Mouse (Mus musculus): ENCODE data around the gene Prr9. TPM values are rescaled to one million over a fixed set of nuclear protein-coding genes. Genes with fewer than 3 reads are reported as not detected.
A peak's percentile ranks its signal among the peaks of the same experiment; 100 is the strongest.

Gene Prr9
- polyA plus RNA-seq, 1 experiment = not detected

GRCm38 (mm10) chr3:92117930-92118329 lies 5.8 kb downstream of the Prr9 start:
- no peak for TF ChIP-seq POLR2A (IDR thresholded peaks at IDR 0.05; ENCODE audit: borderline replicate concordance, insufficient read depth, low read length)
- no peak for TF ChIP-seq CTCF (IDR thresholded peaks at IDR 0.05; ENCODE audit: borderline replicate concordance, insufficient read depth, low read depth, low read length)
- Histone ChIP-seq H3K4me1 (ENCODE audit: control insufficient read depth, insufficient read depth, low read length) (no peaks in the 10 kb centered on the region), H3K27ac (ENCODE audit: insufficient read depth, low read length) (no peak overlapping the region), H3K4me3 (replicated peaks; ENCODE audit: insufficient read depth, low read depth, low read length) (no peak overlapping the region), H3K27me3 (ENCODE audit: control insufficient read depth, insufficient read depth, low read length) (no peaks in the 10 kb centered on the region)
- DNase-seq = no peak
- WGBS = 33% methylated on average over 3 of the region's 3 CpGs

GRCm38 (mm10) chr3:92111526-92111925 lies 12.2 kb downstream of the Prr9 start:
- Histone ChIP-seq H3K27me3 (ENCODE audit: control insufficient read depth, insufficient read depth, low read length) (no peaks in the 10 kb centered on the region), H3K4me1 (ENCODE audit: control insufficient read depth, insufficient read depth, low read length) (no peaks in the 10 kb centered on the region), H3K4me3 (replicated peaks; ENCODE audit: insufficient read depth, low read depth, low read length) (no peak overlapping the region), H3K27ac (ENCODE audit: insufficient read depth, low read length) (no peak overlapping the region)
- TF ChIP-seq CTCF (IDR thresholded peaks at IDR 0.05; ENCODE audit: borderline replicate concordance, insufficient read depth, low read depth, low read length) (no peak), POLR2A (IDR thresholded peaks at IDR 0.05; ENCODE audit: borderline replicate concordance, insufficient read depth, low read length) (no peak)
- DNase-seq = no peak

GRCm38 (mm10) chr3:92110790-92111189 lies 13.0 kb downstream of the Prr9 start:
- Histone ChIP-seq H3K4me1 (ENCODE audit: control insufficient read depth, insufficient read depth, low read length) (no peaks in the 10 kb centered on the region), H3K27me3 (ENCODE audit: control insufficient read depth, insufficient read depth, low read length) (no peaks in the 10 kb centered on the region), H3K27ac (ENCODE audit: insufficient read depth, low read length) (no peak overlapping the region), H3K4me3 (replicated peaks; ENCODE audit: insufficient read depth, low read depth, low read length) (no peak overlapping the region)
- no peak for DNase-seq
- TF ChIP-seq POLR2A (IDR thresholded peaks at IDR 0.05; ENCODE audit: borderline replicate concordance, insufficient read depth, low read length) (no peak), CTCF (IDR thresholded peaks at IDR 0.05; ENCODE audit: borderline replicate concordance, insufficient read depth, low read depth, low read length) (no peak)

- TF ChIP-seq POLR2A (IDR thresholded peaks at IDR 0.05; ENCODE audit: borderline replicate concordance, insufficient read depth, low read length) = no peak
- DNase-seq = no peak
- Histone ChIP-seq H3K4me1 (ENCODE audit: control insufficient read depth, insufficient read depth, low read length) (no peaks in the 10 kb centered on the region), H3K27ac (ENCODE audit: insufficient read depth, low read length) (no peak overlapping the region), H3K4me3 (replicated peaks; ENCODE audit: insufficient read depth, low read depth, low read length) (no peak overlapping the region), H3K27me3 (ENCODE audit: control insufficient read depth, insufficient read depth, low read length) (no peaks in the 10 kb centered on the region)
- 4% methylated on average over 6 of the region's 6 CpGs for WGBS
Measured at GRCm38 (mm10) chr3:92106582-92106981, 17.2 kb downstream of the Prr9 start.

- DNase-seq = no peak
- Histone ChIP-seq H3K27me3 (ENCODE audit: control insufficient read depth, insufficient read depth, low read length) (peaks cover 10% of the 10 kb centered on the region), H3K4me1 (ENCODE audit: control insufficient read depth, insufficient read depth, low read length) (no peaks in the 10 kb centered on the region), H3K27ac (ENCODE audit: insufficient read depth, low read length) (no peak within 1 kb of the TSS), H3K4me3 (replicated peaks; ENCODE audit: insufficient read depth, low read depth, low read length) (no peak within 1 kb of the TSS)
- 85% methylated on average over 2 of the region's 2 CpGs for WGBS
- TF ChIP-seq POLR2A (IDR thresholded peaks at IDR 0.05; ENCODE audit: borderline replicate concordance, insufficient read depth, low read length) = no peak
- TF ChIP-seq CTCF (IDR thresholded peaks at IDR 0.05; ENCODE audit: borderline replicate concordance, insufficient read depth, low read depth, low read length) = no peak
Measured at GRCm38 (mm10) chr3:92083042-92083441, 40.7 kb downstream of the Prr9 start, which contains the start of gene Lor. Gene Lor, minus strand, starts transcription at chr3:92083142.

GRCm38 (mm10) chr3:92081285-92081931 lies 42.3 kb downstream of the Prr9 start:
- no peaks in the 10 kb centered on the region for H3K4me1 ChIP-seq (ENCODE audit: control insufficient read depth, insufficient read depth, low read length)
- H3K4me3 ChIP-seq (replicated peaks; ENCODE audit: insufficient read depth, low read depth, low read length) = peak overlapping the region; percentile 30
- WGBS = under 1% methylated on average over 73 of the region's 76 CpGs
- TF ChIP-seq POLR2A (IDR thresholded peaks at IDR 0.05; ENCODE audit: borderline replicate concordance, insufficient read depth, low read length) = no peak
- TF ChIP-seq CTCF (IDR thresholded peaks at IDR 0.05; ENCODE audit: borderline replicate concordance, insufficient read depth, low read depth, low read length) = no peak
- peaks cover 10% of the 10 kb centered on the region for H3K27me3 ChIP-seq (ENCODE audit: control insufficient read depth, insufficient read depth, low read length)
- H3K27ac ChIP-seq (ENCODE audit: insufficient read depth, low read length) = no peak overlapping the region
- DNase-seq = peak; percentile 1 to 7

- under 1% methylated on average over 80 of the region's 82 CpGs for WGBS
- peak; percentile 10 to 23 for DNase-seq
- TF ChIP-seq POLR2A (IDR thresholded peaks at IDR 0.05; ENCODE audit: borderline replicate concordance, insufficient read depth, low read length) (no peak), CTCF (IDR thresholded peaks at IDR 0.05; ENCODE audit: borderline replicate concordance, insufficient read depth, low read depth, low read length) (no peak)
- Histone ChIP-seq H3K27me3 (ENCODE audit: control insufficient read depth, insufficient read depth, low read length) (peaks cover 10% of the 10 kb centered on the region), H3K27ac (ENCODE audit: insufficient read depth, low read length) (no peak overlapping the region), H3K4me1 (ENCODE audit: control insufficient read depth, insufficient read depth, low read length) (no peaks in the 10 kb centered on the region), H3K4me3 (replicated peaks; ENCODE audit: insufficient read depth, low read depth, low read length) (peak overlapping the region; percentile 26)
Measured at GRCm38 (mm10) chr3:92080462-92081284, 43.1 kb downstream of the Prr9 start.

Other genes starting within 250 kb of the Prr9 start
- not detected in 2 replicates for gene Pglyrp3, start 109.4 kb downstream of the Prr9 start, polyA plus RNA-seq (2012; rRNA removed)
- gene Lor, start 40.8 kb downstream of the Prr9 start, polyA plus RNA-seq (2012; rRNA removed) = 2.3 and 2.9 TPM in 2 replicates
- not detected in 2 replicates for gene Lelp1, start 18.8 kb upstream of the Prr9 start, polyA plus RNA-seq (2012; rRNA removed)
- gene Sprr2a1, start 91.9 kb upstream of the Prr9 start, polyA plus RNA-seq (2012; rRNA removed) = not detected in 2 replicates
- gene Sprr2a2, start 92.0 kb upstream of the Prr9 start, polyA plus RNA-seq (2012; rRNA removed) = 1.3 and 1.7 TPM in 2 replicates
- not detected in 2 replicates for gene Sprr2a3, start 161.5 kb upstream of the Prr9 start, polyA plus RNA-seq (2012; rRNA removed)
- 0.14 TPM in 1 of 2 replicates, not detected in the other for gene Sprr2b, start 192.7 kb upstream of the Prr9 start, polyA plus RNA-seq (2012; rRNA removed)
- gene Sprr2d, start 215.2 kb upstream of the Prr9 start, polyA plus RNA-seq (2012; rRNA removed) = not detected in 2 replicates
- not detected in 2 replicates for gene Sprr2e, start 228.2 kb upstream of the Prr9 start, polyA plus RNA-seq (2012; rRNA removed)
- gene Sprr2f, start 241.2 kb upstream of the Prr9 start, polyA plus RNA-seq (2012; rRNA removed) = not detected in 2 replicates